ENCODE assay signal across 8 mouse cellular contexts in genomic region chr2:30772581-30773312, GRCm38 (mm10). TPM values are rescaled to one million over a fixed set of nuclear protein-coding genes. Genes with fewer than 3 reads are reported as not detected.
DNase-seq lines count a peak whose midpoint lies in the region; ATAC-seq and TF ChIP-seq lines count a peak whose summit lies in the region.

No protein-coding gene starts in this region.

- ATAC-seq in G1E (ENCODE audit: extremely low read depth, insufficient number of reproducible peaks, low FRiP score, poor library complexity, severe bottlenecking) = peak; percentile 38
- ATAC-seq in kidney, embryonic 15.5 days (replicated peaks; ENCODE audit: low FRiP score) = 0 out of 2 replicates have a peak, but pooled peaks have one; percentile 13

- H3K9me3 ChIP-seq in G1E (replicated peaks) = no peaks in the 10 kb centered on the region
- no peaks in the 10 kb centered on the region for H3K9me3 ChIP-seq in heart, embryonic 10.5 days
- H3K9me3 ChIP-seq in kidney, embryonic 15.5 days (replicated peaks) = no peaks in the 10 kb centered on the region

- H3K27me3 ChIP-seq in G1E (ENCODE audit: insufficient read depth, low read length) = peaks cover 3% of the 10 kb centered on the region; the same call in 1 of the 2 replicates
- no peaks in the 10 kb centered on the region for H3K27me3 ChIP-seq in heart, embryonic 10.5 days (ENCODE audit: insufficient read depth, poor library complexity, severe bottlenecking)
- H3K27me3 ChIP-seq in kidney, embryonic 15.5 days = no peaks in the 10 kb centered on the region

- WGBS in heart, embryonic 10.5 days = 31% methylated on average over 15 of the region's 15 CpGs
- 42% methylated on average over 15 of the region's 15 CpGs for WGBS in kidney, embryonic 15.5 days
- WGBS in macrophage (ENCODE audit: missing documents) = 26% methylated on average over 15 of the region's 15 CpGs

- H3K36me3 ChIP-seq in G1E (replicated peaks) = peaks cover 2% of the 10 kb centered on the region
- no peaks in the 10 kb centered on the region for H3K36me3 ChIP-seq in heart, embryonic 10.5 days
- no peaks in the 10 kb centered on the region for H3K36me3 ChIP-seq in kidney, embryonic 15.5 days
- no peaks in the 10 kb centered on the region for H3K36me3 ChIP-seq in macrophage (ENCODE audit: inconsistent target)

- peak overlapping the region; percentile 97 for H3K27ac ChIP-seq in heart, embryonic 10.5 days
- H3K27ac ChIP-seq in kidney, embryonic 15.5 days = peak overlapping the region; percentile 95
- peak overlapping the region; percentile 90 for H3K27ac ChIP-seq in macrophage

- TF ChIP-seq CTCF in G1E (IDR thresholded peaks at IDR 0.05; ENCODE audit: low read depth, low read length) = no peak

- H3K79me2 ChIP-seq in macrophage (ENCODE audit: inconsistent target) = no peaks in the 10 kb centered on the region

- H3K4me3 ChIP-seq in G1E (ENCODE audit: low read depth, low read length) (peak overlapping the region; percentile 72; the same call in 1 of the 2 replicates), macrophage (ENCODE audit: inconsistent target) (peak overlapping the region; percentile 36; the same call in 1 of the 2 replicates)
- peak overlapping the region; percentile 67 for H3K4me3 ChIP-seq in heart, embryonic 10.5 days
- H3K4me3 ChIP-seq in kidney, embryonic 15.5 days (replicated peaks) = no peak overlapping the region

- no peak overlapping the region for H3K9ac ChIP-seq in kidney, embryonic 15.5 days

- peak; percentile 80 for DNase-seq in G1E (ENCODE audit: low spot score)
- DNase-seq in c-Kit-negative CD71-positive TER-119-positive erythroid progenitor cells, embryonic 14.5 days (ENCODE audit: low read depth, low spot score) = peak; percentile 56
- peak; percentile 88 for DNase-seq in heart, embryonic 10.5 days (ENCODE audit: low spot score)
- DNase-seq in left cerebral cortex, adult 9 months (ENCODE audit: low spot score in 2 of 2) = no peak
- no peak for DNase-seq in layer of hippocampus, postnatal 14 days (ENCODE audit: low spot score in 2 of 2)
- DNase-seq in right cerebral cortex, postnatal 36 days (ENCODE audit: low spot score in 2 of 2) = no peak

- H3K4me2 ChIP-seq in kidney, embryonic 15.5 days = 0 out of 2 replicates have a peak overlapping the region, but pooled peaks have one; percentile 2

- H3K4me1 ChIP-seq in G1E (ENCODE audit: insufficient read depth, low read depth, low read length) = peaks cover 77% of the 10 kb centered on the region
- peaks cover 60% of the 10 kb centered on the region for H3K4me1 ChIP-seq in heart, embryonic 10.5 days
- peaks cover 60% of the 10 kb centered on the region for H3K4me1 ChIP-seq in kidney, embryonic 15.5 days

RNA-seq across cellular contexts. Expression of gene 1700001O22Rik, which starts 30.7 kb away (rescaled TPM):
- total RNA-seq in G1E (2014; fragmentation: Nextera tagmentation) (not detected in 2 replicates), G1E (2017) (0.29 and 0.33 TPM in 2 replicates)
- polyA plus RNA-seq in G1E (2012) (not detected in 2 replicates), macrophage (2018) (not detected in 3 replicates)
- polyA plus RNA-seq in heart, embryonic 10.5 days (2016; fragmentation: Nextera tagmentation; extraction: Ambion mirVana) = 1.3 and 1.8 TPM in 2 replicates
- polyA plus RNA-seq in kidney, embryonic 15.5 days (2015; fragmentation: Nextera tagmentation; extraction: Ambion mirVana) = 3.5 TPM in 2 replicates
- total RNA-seq in macrophage (2018; cell fraction: chromatin; rRNA removed) = not detected
- total RNA-seq in macrophage (2018; cell fraction: cytosol; rRNA removed) = under 1 TPM in 1 of 26 experiments, not detected in 25; 0.18 TPM
- total RNA-seq in macrophage (2018; cell fraction: nucleus; rRNA removed) = not detected
- total RNA-seq in layer of hippocampus, postnatal 14 days (2021) = 1 to 10 TPM; 2.9 to 3.8 TPM

RNA-seq across cellular contexts. Expression of gene Ntmt1, which starts 34.9 kb away (rescaled TPM):
- total RNA-seq in G1E (2014; fragmentation: Nextera tagmentation) (27.5 and 29.4 TPM in 2 replicates), G1E (2017) (18.9 and 26.0 TPM in 2 replicates)
- polyA plus RNA-seq in G1E (2012) (66.9 and 69.6 TPM in 2 replicates), macrophage (2018) (3.4 to 13.7 TPM (median 9.8 TPM) in 3 replicates)
- polyA plus RNA-seq in heart, embryonic 10.5 days (2016; fragmentation: Nextera tagmentation; extraction: Ambion mirVana) = 102 and 116 TPM in 2 replicates
- 82.6 and 96.6 TPM in 2 replicates for polyA plus RNA-seq in kidney, embryonic 15.5 days (2015; fragmentation: Nextera tagmentation; extraction: Ambion mirVana)
- 10 to 100 TPM in 22 of 26 experiments, 1 to 10 TPM in 4; 6.2 to 26.4 (median 14.0) TPM for total RNA-seq in macrophage (2018; cell fraction: chromatin; rRNA removed)
- total RNA-seq in macrophage (2018; cell fraction: cytosol; rRNA removed) = 10 to 100 TPM in 10 of 26 experiments, 1 to 10 TPM in 16; 6.2 to 13.3 (median 9.8) TPM
- total RNA-seq in macrophage (2018; cell fraction: nucleus; rRNA removed) = 10 to 100 TPM in 14 of 26 experiments, 1 to 10 TPM in 12; 4.6 to 20.5 (median 10.0) TPM
- 10 to 100 TPM; 38.9 to 41.9 TPM for total RNA-seq in layer of hippocampus, postnatal 14 days (2021)

RNA-seq across cellular contexts. Expression of gene Asb6, which starts 57.4 kb away (rescaled TPM):
- total RNA-seq in G1E (2014; fragmentation: Nextera tagmentation) (14.6 and 17.9 TPM in 2 replicates), G1E (2017) (15.2 and 19.3 TPM in 2 replicates)
- polyA plus RNA-seq in G1E (2012) (28.4 and 38.8 TPM in 2 replicates), macrophage (2018) (20.4 to 25.2 TPM (median 23.8 TPM) in 3 replicates)
- polyA plus RNA-seq in heart, embryonic 10.5 days (2016; fragmentation: Nextera tagmentation; extraction: Ambion mirVana) = 31.3 and 40.1 TPM in 2 replicates
- polyA plus RNA-seq in kidney, embryonic 15.5 days (2015; fragmentation: Nextera tagmentation; extraction: Ambion mirVana) = 35.5 and 38.3 TPM in 2 replicates
- 10 to 100 TPM; 13.9 to 87.4 (median 52.4) TPM for total RNA-seq in macrophage (2018; cell fraction: chromatin; rRNA removed)
- 10 to 100 TPM; 13.1 to 25.6 (median 20.4) TPM for total RNA-seq in macrophage (2018; cell fraction: cytosol; rRNA removed)
- total RNA-seq in macrophage (2018; cell fraction: nucleus; rRNA removed) = 10 to 100 TPM; 18.0 to 66.2 (median 37.5) TPM
- total RNA-seq in layer of hippocampus, postnatal 14 days (2021) = 10 to 100 TPM; 33.7 to 34.9 TPM

Comparison
In these comparisons a context has a peak if more than half of its experiments do, and no peak if none do; other contexts are left out.
1. DNase-seq: peak in G1E (single experiment), c-Kit-negative CD71-positive TER-119-positive erythroid progenitor cells, embryonic 14.5 days (single experiment) and heart, embryonic 10.5 days (single experiment); none in left cerebral cortex, adult 9 months (0 of 2), layer of hippocampus, postnatal 14 days (0 of 2) and right cerebral cortex, postnatal 36 days (0 of 2).
2. Peak in every context shown above with its lines, with median percentiles within 50 percentile points of each other: H3K27ac ChIP-seq.